Mouse (Mus musculus): ENCODE data around the gene 1600014C10Rik.
A peak's percentile ranks its signal among the peaks of the same experiment; 100 is the strongest.

The 1600014C10Rik gene

GRCm38 (mm10) chr7:38182962-38183687, at the start of gene 1600014C10Rik:
Gene 1600014C10Rik (plus strand): TSS chr7:38183217.
- no peak for DNase-seq

DNA sequence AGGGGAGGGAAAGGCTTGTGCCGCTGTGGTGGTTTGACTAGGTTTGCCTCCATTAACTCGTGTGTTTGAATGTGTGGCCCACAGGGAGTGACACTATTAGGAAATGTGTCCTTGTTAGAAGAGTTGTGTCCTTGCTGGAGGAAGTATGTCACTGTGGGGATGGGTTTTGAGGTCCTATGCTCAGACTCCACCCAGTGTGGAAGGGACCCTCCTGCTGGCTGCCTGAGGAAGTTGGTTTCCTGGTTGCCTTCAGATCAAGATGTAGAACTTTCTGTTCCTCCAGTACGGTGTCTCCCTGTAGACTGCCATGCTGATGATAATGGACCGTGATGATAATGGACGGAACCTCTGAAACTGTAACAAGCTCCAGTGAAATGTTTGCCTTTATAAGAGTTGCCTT, 48.5 kb upstream of the 1600014C10Rik start:
- no peak for DNase-seq

- no peak for DNase-seq
These were observed 42.7 kb upstream of the 1600014C10Rik start for GRCm38 (mm10) chr7:38140324-38140723.

DNA sequence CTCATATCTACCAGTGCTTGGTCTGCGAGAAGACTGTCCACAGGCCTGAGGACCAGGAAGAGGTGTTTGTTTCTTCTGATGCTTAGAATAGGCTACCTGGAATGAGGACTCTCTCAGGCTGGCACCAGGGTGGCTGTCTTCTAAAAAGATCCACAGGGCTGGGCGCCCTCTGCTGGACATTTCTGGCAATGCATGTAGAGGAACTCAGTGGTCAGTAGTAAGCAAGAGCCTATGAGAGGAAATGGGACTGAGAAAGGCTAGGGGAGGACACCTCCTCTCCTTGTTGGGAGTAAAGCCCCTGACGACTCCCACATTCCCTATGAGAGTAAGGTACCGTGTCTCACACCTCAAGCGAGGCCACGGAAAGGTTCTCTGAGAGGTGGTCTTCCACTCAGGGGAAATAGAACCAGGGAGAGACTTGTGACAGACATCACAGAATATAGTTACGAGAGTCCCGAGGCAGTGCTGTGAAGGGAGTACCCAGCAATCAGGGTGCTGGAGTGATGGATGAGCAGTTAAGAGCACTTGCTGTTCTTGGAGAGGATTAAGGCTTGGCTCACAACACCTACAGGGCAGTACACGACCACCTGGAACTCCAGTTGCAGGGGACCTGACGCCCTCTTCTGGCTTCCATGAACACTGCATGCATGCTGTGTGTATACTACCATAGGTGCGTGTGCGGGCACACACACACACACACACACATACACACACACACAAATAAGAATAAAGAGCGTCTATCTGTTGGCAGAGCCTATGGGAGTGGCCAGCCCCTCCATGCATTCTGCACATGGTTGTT, 41.1 kb upstream of the 1600014C10Rik start:
- DNase-seq = peak; percentile 72 to 84

GRCm38 (mm10) chr7:38147477-38147876, 35.5 kb upstream of the 1600014C10Rik start:
- no peak for DNase-seq

DNA sequence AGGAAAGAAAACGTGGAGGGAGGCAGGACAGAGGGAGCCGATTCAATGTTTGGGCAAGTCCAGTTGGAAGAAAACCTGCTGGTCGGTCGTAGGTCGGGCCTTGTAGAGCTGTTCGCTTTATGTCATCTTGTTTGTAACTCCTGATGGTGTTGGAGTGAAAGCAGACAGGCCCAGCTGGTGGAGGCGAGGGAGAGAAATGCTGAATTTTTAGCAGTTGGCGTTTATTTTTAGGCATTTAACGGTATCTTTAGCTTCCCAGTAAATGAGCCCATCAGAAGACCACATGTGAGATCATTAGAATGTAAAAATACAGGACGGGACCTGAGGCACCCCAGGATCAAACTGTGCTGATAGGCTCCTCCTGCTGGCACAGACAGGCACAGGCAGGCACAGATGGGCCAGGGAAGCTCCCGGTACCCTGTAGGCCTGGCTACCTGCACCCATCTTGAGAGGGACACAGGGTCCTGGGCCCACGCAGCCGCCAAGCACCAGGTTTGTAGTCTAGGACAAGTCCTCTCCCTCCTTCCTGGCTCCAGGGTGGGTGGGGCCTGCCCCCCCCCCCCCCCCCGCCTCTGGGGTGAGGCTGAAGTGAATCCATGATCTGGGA, 31.2 kb upstream of the 1600014C10Rik start:
- DNase-seq = no peak

DNA sequence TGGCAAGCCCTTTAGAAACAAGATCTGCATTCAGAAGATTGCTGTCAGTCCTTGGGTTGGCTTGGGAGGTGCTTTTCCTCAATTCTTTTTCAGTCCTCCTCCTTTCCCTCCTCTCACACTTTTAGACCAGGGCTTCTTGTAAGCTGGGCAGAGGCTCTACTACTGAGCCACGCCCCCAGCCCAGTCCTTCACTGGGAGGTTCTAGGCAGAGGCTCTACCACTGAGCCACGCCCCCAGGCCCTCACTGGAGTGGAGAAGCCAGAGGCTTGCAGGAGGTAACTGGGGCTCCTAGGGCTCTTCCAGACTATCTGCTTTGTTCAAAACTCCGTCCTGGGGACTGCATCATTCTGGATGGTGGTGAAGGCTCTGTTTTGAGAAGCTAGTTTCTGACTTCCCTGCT, 30.4 kb upstream of the 1600014C10Rik start:
- DNase-seq = no peak

DNA sequence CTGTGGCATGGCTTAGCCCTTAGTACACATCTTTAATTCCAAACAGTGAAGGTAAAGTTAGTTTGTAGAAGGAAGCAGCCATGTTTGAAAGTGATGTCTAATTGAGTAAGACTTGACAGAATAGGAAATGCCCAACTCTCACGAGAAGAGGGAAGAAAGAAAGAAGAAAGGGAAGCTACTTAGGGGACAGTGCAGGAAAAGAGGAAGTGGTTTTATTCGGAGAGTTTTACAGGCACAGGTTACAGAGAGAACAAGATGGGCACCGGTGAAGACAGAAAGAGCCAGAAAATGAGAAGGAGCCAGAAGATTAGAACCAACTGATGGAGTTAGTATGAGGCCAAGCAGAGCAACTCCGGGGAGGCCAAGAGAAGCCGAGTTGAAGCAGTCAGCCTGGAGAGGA, 27.2 kb upstream of the 1600014C10Rik start:
- no peak for DNase-seq

- no peak for DNase-seq
These were observed 24.1 kb upstream of the 1600014C10Rik start for GRCm38 (mm10) chr7:38158764-38159458.

GRCm38 (mm10) chr7:38161438-38161837, 21.6 kb upstream of the 1600014C10Rik start:
- DNase-seq = no peak

GRCm38 (mm10) chr7:38163433-38164050, 19.5 kb upstream of the 1600014C10Rik start:
- DNase-seq = no peak

- DNase-seq = peak in 1 of 2 experiments; percentile 32
These were observed 15.9 kb upstream of the 1600014C10Rik start for GRCm38 (mm10) chr7:38166930-38167645.

GRCm38 (mm10) chr7:38167724-38168141, 15.3 kb upstream of the 1600014C10Rik start:
- peak in 1 of 2 experiments; percentile 55 for DNase-seq

DNA sequence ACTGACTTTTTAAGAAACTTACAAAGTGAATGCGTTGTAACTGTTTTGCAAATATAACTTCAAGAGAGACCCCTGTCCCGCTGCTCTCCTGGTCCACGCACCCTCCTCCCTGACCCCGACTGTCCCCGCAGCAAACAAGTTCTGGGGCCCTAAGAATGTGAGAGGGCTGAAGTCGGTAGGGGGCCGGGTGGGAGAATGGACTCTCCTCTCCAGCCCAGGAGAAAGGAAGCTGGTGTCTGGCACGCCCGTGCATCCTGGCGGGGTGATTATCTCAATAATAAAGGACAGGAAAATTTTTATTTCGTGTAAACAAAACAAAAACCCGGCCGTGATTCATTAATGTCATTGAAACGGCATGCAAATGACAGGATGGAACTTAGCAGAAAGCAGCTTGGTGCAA, 9.1 kb upstream of the 1600014C10Rik start:
- DNase-seq = no peak

GRCm38 (mm10) chr7:38174321-38175148, 8.5 kb upstream of the 1600014C10Rik start:
- peak; percentile 13 to 38 for DNase-seq

- DNase-seq = no peak
These were observed 7.0 kb upstream of the 1600014C10Rik start for GRCm38 (mm10) chr7:38176056-38176455.

- DNase-seq = no peak
These were observed 3.1 kb upstream of the 1600014C10Rik start for GRCm38 (mm10) chr7:38179896-38180295.

- DNase-seq = no peak
These were observed 1.7 kb upstream of the 1600014C10Rik start for GRCm38 (mm10) chr7:38181366-38181765.

- DNase-seq = peak; percentile 82 to 88
These were observed 438 bp upstream of the 1600014C10Rik start for GRCm38 (mm10) chr7:38182596-38182961.

- DNase-seq = peak; percentile 88 to 89
These were observed 846 bp downstream of the 1600014C10Rik start for GRCm38 (mm10) chr7:38183709-38184417.

Data from lung, postnatal 4 days (tissue).